Mouse (Mus musculus): ENCODE results near the gene Tmigd1. TPM values are rescaled to one million over a fixed set of nuclear protein-coding genes. Genes with fewer than 3 reads are reported as not detected.
"Not testable (repeated sequence)": the region's sequence is repeated elsewhere in the genome, so short reads cannot be mapped to it uniquely, and the experiment has no call there.

Tmigd1 gene
- total RNA-seq, 2 experiments from 2014 or later: not detected

- no peak for DNase-seq (ENCODE audit: low spot score in 2 of 2)
Observed at GRCm38 (mm10) chr11:76897871-76898270, 4.1 kb upstream of the Tmigd1 start.

GRCm38 (mm10) chr11:76898751-76899150 is 3.2 kb upstream of the Tmigd1 start:
- no peak for DNase-seq (ENCODE audit: low spot score in 2 of 2)

- no peak for DNase-seq (ENCODE audit: low spot score in 2 of 2)
Observed at GRCm38 (mm10) chr11:76899758-76900738, 1.9 kb upstream of the Tmigd1 start.

- no peak for DNase-seq (ENCODE audit: low spot score in 2 of 2)
Observed at GRCm38 (mm10) chr11:76904340-76904739, 2.4 kb downstream of the Tmigd1 start.

GRCm38 (mm10) chr11:76908651-76909050 is 6.7 kb downstream of the Tmigd1 start:
- DNase-seq (ENCODE audit: low spot score in 2 of 2): no peak

- DNase-seq (ENCODE audit: low spot score in 2 of 2): peak; percentile 34 to 41
Observed at GRCm38 (mm10) chr11:76911325-76912054, 9.5 kb downstream of the Tmigd1 start.

GRCm38 (mm10) chr11:76912055-76912395 is 10.1 kb downstream of the Tmigd1 start:
- peak; percentile 35 to 41 for DNase-seq (ENCODE audit: low spot score in 2 of 2)

GRCm38 (mm10) chr11:76914366-76914765 is 12.4 kb downstream of the Tmigd1 start:
- DNase-seq (ENCODE audit: low spot score in 2 of 2): no peak

GRCm38 (mm10) chr11:76916539-76917229 is 14.7 kb downstream of the Tmigd1 start:
- no peak for DNase-seq (ENCODE audit: low spot score in 2 of 2)

- no peak for DNase-seq (ENCODE audit: low spot score in 2 of 2)
Observed at GRCm38 (mm10) chr11:76917230-76917548, 15.2 kb downstream of the Tmigd1 start.

GRCm38 (mm10) chr11:76920607-76921006 is 18.6 kb downstream of the Tmigd1 start:
- DNase-seq (ENCODE audit: low spot score in 2 of 2): no peak

- no peak for DNase-seq (ENCODE audit: low spot score in 2 of 2)
Observed at GRCm38 (mm10) chr11:76924759-76925236, 22.8 kb downstream of the Tmigd1 start, which contains the start of gene Blmh. Gene Blmh, plus strand, starts transcription at chr11:76924809.

- not testable (repeated sequence) for DNase-seq (ENCODE audit: low spot score in 2 of 2)
Observed at GRCm38 (mm10) chr11:76928586-76928985, 26.6 kb downstream of the Tmigd1 start.

GRCm38 (mm10) chr11:76933209-76933608 is 31.2 kb downstream of the Tmigd1 start:
- DNase-seq (ENCODE audit: low spot score in 2 of 2): no peak

- DNase-seq (ENCODE audit: low spot score in 2 of 2): no peak
Observed at GRCm38 (mm10) chr11:76936578-76936977, 34.6 kb downstream of the Tmigd1 start.

GRCm38 (mm10) chr11:76944839-76945238 is 42.9 kb downstream of the Tmigd1 start:
- no peak for DNase-seq (ENCODE audit: low spot score in 2 of 2)

- peak; percentile 95 to 96 for DNase-seq (ENCODE audit: low spot score in 2 of 2)
Observed at GRCm38 (mm10) chr11:76945386-76946202, 43.6 kb downstream of the Tmigd1 start.

GRCm38 (mm10) chr11:76946203-76946585 is 44.2 kb downstream of the Tmigd1 start:
- peak in 1 of 2 experiments; percentile 18 for DNase-seq (ENCODE audit: low spot score in 2 of 2)

GRCm38 (mm10) chr11:76953536-76953935 is 51.6 kb downstream of the Tmigd1 start:
- DNase-seq (ENCODE audit: low spot score in 2 of 2): no peak

- no peak for DNase-seq (ENCODE audit: low spot score in 2 of 2)
Observed at GRCm38 (mm10) chr11:76965703-76966102, 63.7 kb downstream of the Tmigd1 start.
